Comparison of ENCODE assay signal across 8 mouse cellular contexts in genomic region chr13:28959458-28959978, GRCm38 (mm10). TPM values are rescaled to one million over a fixed set of nuclear protein-coding genes. Genes with fewer than 3 reads are reported as not detected.
DNase-seq lines count a peak whose midpoint lies in the region; ATAC-seq and TF ChIP-seq lines count a peak whose summit lies in the region.

No protein-coding gene starts in this region.

- 2% methylated on average over 30 of the region's 31 CpGs for WGBS in embryonic facial prominence, embryonic 15.5 days
- 2% methylated on average over 31 of the region's 31 CpGs for WGBS in kidney, adult 2 months
- WGBS in limb, embryonic 13.5 days = 1% methylated on average over 31 of the region's 31 CpGs
- WGBS in midbrain, embryonic 14.5 days = under 1% methylated on average over 31 of the region's 31 CpGs

- H3K27ac ChIP-seq in bone marrow macrophage, adult 2 months (ENCODE audit: insufficient read depth, low read depth, low read length) = no peak overlapping the region
- peak overlapping the region; percentile 93 for H3K27ac ChIP-seq in embryonic facial prominence, embryonic 15.5 days (replicated peaks)
- no peak overlapping the region for H3K27ac ChIP-seq in kidney, adult 2 months (ENCODE audit: insufficient read depth, low read depth, low read length)
- H3K27ac ChIP-seq in limb, embryonic 13.5 days = peak overlapping the region; percentile 94; the same call in 1 of the 2 replicates
- peak overlapping the region; percentile 98 for H3K27ac ChIP-seq in midbrain, embryonic 14.5 days (replicated peaks; ENCODE audit: low read depth, low read length)

- H3K36me3 ChIP-seq in embryonic facial prominence, embryonic 15.5 days = no peaks in the 10 kb centered on the region
- H3K36me3 ChIP-seq in kidney, adult 2 months (ENCODE audit: control insufficient read depth, insufficient read depth, low read length) = no peaks in the 10 kb centered on the region
- H3K36me3 ChIP-seq in limb, embryonic 13.5 days = no peaks in the 10 kb centered on the region
- H3K36me3 ChIP-seq in midbrain, embryonic 14.5 days (ENCODE audit: control insufficient read depth, insufficient read depth, low read length) = no peaks in the 10 kb centered on the region

- peak overlapping the region; percentile 57 for H3K9ac ChIP-seq in embryonic facial prominence, embryonic 15.5 days
- peak overlapping the region; percentile 73 for H3K9ac ChIP-seq in limb, embryonic 13.5 days
- H3K9ac ChIP-seq in midbrain, embryonic 14.5 days (replicated peaks; ENCODE audit: low read length) = peak overlapping the region; percentile 74

- peak overlapping the region; percentile 67 for H3K4me3 ChIP-seq in bone marrow macrophage, adult 2 months (ENCODE audit: insufficient read depth, low read length)
- H3K4me3 ChIP-seq in embryonic facial prominence, embryonic 15.5 days (replicated peaks) = peak overlapping the region; percentile 55
- peak overlapping the region; percentile 84 for H3K4me3 ChIP-seq in kidney, adult 2 months (ENCODE audit: insufficient read depth, low read depth, low read length)
- H3K4me3 ChIP-seq in limb, embryonic 13.5 days = peak overlapping the region; percentile 61
- H3K4me3 ChIP-seq in midbrain, embryonic 14.5 days (replicated peaks; ENCODE audit: low read depth, low read length) = peak overlapping the region; percentile 54

- peak overlapping the region; percentile 97 for H3K4me2 ChIP-seq in embryonic facial prominence, embryonic 15.5 days (replicated peaks)
- peak overlapping the region; percentile 96 for H3K4me2 ChIP-seq in limb, embryonic 13.5 days (replicated peaks)
- H3K4me2 ChIP-seq in midbrain, embryonic 14.5 days (ENCODE audit: low read length) = peak overlapping the region; percentile 84

- no peak for TF ChIP-seq CTCF in bone marrow macrophage, adult 2 months (IDR thresholded peaks at IDR 0.05; ENCODE audit: low read depth, low read length)
- TF ChIP-seq CTCF in kidney, adult 2 months (conservative IDR thresholded peaks at IDR 0.05; ENCODE audit: insufficient read depth, insufficient read length, low read depth, low read length) = peak; percentile 58

- H3K27me3 ChIP-seq in embryonic facial prominence, embryonic 15.5 days = no peaks in the 10 kb centered on the region
- H3K27me3 ChIP-seq in kidney, adult 2 months (replicated peaks; ENCODE audit: control insufficient read depth, insufficient read depth, low read length) = no peaks in the 10 kb centered on the region
- H3K27me3 ChIP-seq in limb, embryonic 13.5 days = no peaks in the 10 kb centered on the region
- H3K27me3 ChIP-seq in midbrain, embryonic 14.5 days (ENCODE audit: control insufficient read depth, insufficient read depth, low read length) = no peaks in the 10 kb centered on the region

- DNase-seq in heart, adult 8-10 months (ENCODE audit: low spot score) = peak; percentile 75
- peak; percentile 88 for DNase-seq in kidney, adult 2 months
- peak; percentile 93 for DNase-seq in midbrain, embryonic 14.5 days
- peak; percentile 49 for DNase-seq in spleen, adult 12 weeks (ENCODE audit: low spot score)
- no peak for DNase-seq in adipocyte (ENCODE audit: low spot score)

- H3K9me3 ChIP-seq in embryonic facial prominence, embryonic 15.5 days (replicated peaks) = 0 out of 2 replicates have a peak, but pooled peaks cover 4% of the 10 kb centered on the region
- no peaks in the 10 kb centered on the region for H3K9me3 ChIP-seq in limb, embryonic 13.5 days
- H3K9me3 ChIP-seq in midbrain, embryonic 14.5 days (ENCODE audit: control insufficient read depth, low read length) = no peaks in the 10 kb centered on the region

- no peaks in the 10 kb centered on the region for H3K4me1 ChIP-seq in bone marrow macrophage, adult 2 months (ENCODE audit: control insufficient read depth, insufficient read depth, low read length)
- H3K4me1 ChIP-seq in embryonic facial prominence, embryonic 15.5 days = peaks cover 6% of the 10 kb centered on the region
- no peaks in the 10 kb centered on the region; the same call in 1 of the 2 replicates for H3K4me1 ChIP-seq in kidney, adult 2 months (ENCODE audit: control insufficient read depth, insufficient read depth, low read length)
- peaks cover 18% of the 10 kb centered on the region for H3K4me1 ChIP-seq in limb, embryonic 13.5 days
- peaks cover 15% of the 10 kb centered on the region; the same call in 1 of the 2 replicates for H3K4me1 ChIP-seq in midbrain, embryonic 14.5 days (ENCODE audit: control insufficient read depth, insufficient read depth, low read length)

- peak; percentile 79 for ATAC-seq in embryonic facial prominence, embryonic 15.5 days (ENCODE audit: insufficient number of reproducible peaks, low FRiP score, low TSS enrichment, low read depth)
- ATAC-seq in limb, embryonic 13.5 days (ENCODE audit: low FRiP score, low read depth) = peak; percentile 48; the same call in 1 of the 2 replicates
- ATAC-seq in midbrain, embryonic 14.5 days (ENCODE audit: low FRiP score, low TSS enrichment) = peak; percentile 81

- TF ChIP-seq POLR2A in bone marrow macrophage, adult 2 months (IDR thresholded peaks at IDR 0.05; ENCODE audit: borderline replicate concordance, low read depth, low read length) = no peak
- TF ChIP-seq POLR2A in kidney, adult 2 months (IDR thresholded peaks at IDR 0.05; ENCODE audit: low read depth, low read length) = no peak

RNA-seq across cellular contexts. Expression of gene Sox4, which starts 6.0 kb away (rescaled TPM):
- 0.88 and 1.0 TPM in 2 replicates for polyA plus RNA-seq in bone marrow macrophage, adult 2 months (2012; ENCODE audit: insufficient read depth, insufficient read length, missing spikeins)
- polyA plus RNA-seq in embryonic facial prominence, embryonic 15.5 days (2015; fragmentation: Nextera tagmentation; extraction: Ambion mirVana) = 56.7 and 58.5 TPM in 2 replicates
- 10 to 100 TPM; 15.2 to 22.1 (median 19.6) TPM for total RNA-seq in heart, adult 8-10 months (2022)
- polyA plus RNA-seq in kidney, adult 2 months (2012; rRNA removed) = 7.8 and 10.0 TPM in 2 replicates
- polyA plus RNA-seq in limb, embryonic 13.5 days (2015; fragmentation: Nextera tagmentation; extraction: Ambion mirVana) = 74.2 and 77.0 TPM in 2 replicates
- 295 and 314 TPM in 2 replicates for polyA plus RNA-seq in midbrain, embryonic 14.5 days (2014; fragmentation: Nextera tagmentation; extraction: Ambion mirVana)

Comparison
In these comparisons a context has a peak if more than half of its experiments do, and no peak if none do; other contexts are left out.
1. H3K27ac ChIP-seq: peak in embryonic facial prominence, embryonic 15.5 days (single experiment), limb, embryonic 13.5 days (single experiment) and midbrain, embryonic 14.5 days (single experiment); none in bone marrow macrophage, adult 2 months (single experiment) and kidney, adult 2 months (single experiment).
2. Peak in every context shown above with its lines, with median percentiles within 50 percentile points of each other: H3K4me3 ChIP-seq, ATAC-seq, H3K4me2 ChIP-seq and H3K9ac ChIP-seq.